Mouse (Mus musculus) urinary bladder, adult 2 months (tissue): ENCODE data around the gene Agap3. TPM values are rescaled to one million over a fixed set of nuclear protein-coding genes. Genes with fewer than 3 reads are reported as not detected.

ENCODE experiments used
- polyA plus RNA-seq: library from polyadenylated mRNA; depleted of rRNA; stranded (reverse); fragments of >200 nt; gene quantifications from 2 replicates; pipeline ENCODE4 v1.2.3, GENCODE M21; 2012; rRNA removed

The Agap3 gene
- polyA plus RNA-seq, 1 experiment = 55.8 TPM

Other genes with a start within 250 kb of the Agap3 start
- 56.0 and 70.5 TPM in 2 replicates for gene Kcnh2, start 100.6 kb upstream of the Agap3 start, polyA plus RNA-seq
- gene Nos3, start 87.4 kb upstream of the Agap3 start, polyA plus RNA-seq = 7.3 and 8.3 TPM in 2 replicates
- 3.1 and 5.1 TPM in 2 replicates for gene Atg9b, start 60.0 kb upstream of the Agap3 start, polyA plus RNA-seq
- gene Abcb8, start 58.5 kb upstream of the Agap3 start, polyA plus RNA-seq = 24.8 and 28.8 TPM in 2 replicates
- gene Asic3, start 38.8 kb upstream of the Agap3 start, polyA plus RNA-seq = 0.29 and 0.50 TPM in 2 replicates
- gene Cdk5, start 28.6 kb upstream of the Agap3 start, polyA plus RNA-seq = 61.4 and 77.8 TPM in 2 replicates
- 61.6 and 63.0 TPM in 2 replicates for gene Slc4a2, start 28.3 kb upstream of the Agap3 start, polyA plus RNA-seq
- gene Fastk, start 6.9 kb upstream of the Agap3 start, polyA plus RNA-seq = 134 and 154 TPM in 2 replicates
- 24.5 TPM in 2 replicates for gene Tmub1, start 4.3 kb upstream of the Agap3 start, polyA plus RNA-seq
- 0.01 and 0.07 TPM in 2 replicates for gene Gbx1, start 75.0 kb downstream of the Agap3 start, polyA plus RNA-seq
- gene Asb10, start 88.8 kb downstream of the Agap3 start, polyA plus RNA-seq = 0.45 and 0.72 TPM in 2 replicates
- not detected in 2 replicates for gene 4931409K22Rik, start 104.6 kb downstream of the Agap3 start, polyA plus RNA-seq
- gene Abcf2, start 125.3 kb downstream of the Agap3 start, polyA plus RNA-seq = 44.5 and 50.0 TPM in 2 replicates
- gene Chpf2, start 134.6 kb downstream of the Agap3 start, polyA plus RNA-seq = 30.2 and 34.5 TPM in 2 replicates
- 80.3 and 83.2 TPM in 2 replicates for gene Smarcd3, start 172.2 kb downstream of the Agap3 start, polyA plus RNA-seq
- 47.3 and 58.5 TPM in 2 replicates for gene Nub1, start 233.4 kb downstream of the Agap3 start, polyA plus RNA-seq